Mouse (Mus musculus) liver, postnatal 0 days (tissue): ENCODE measurements around the gene Gm26602. TPM values are rescaled to one million over a fixed set of nuclear protein-coding genes. Genes with fewer than 3 reads are reported as not detected.

ENCODE experiments used
- ATAC-seq: fragments of 200-750 bp; cut with Nextera tagmentation; 2 replicates; pipeline ENCODE4 v1.8.0; 2017; ENCODE audit warnings: mild to moderate bottlenecking, moderate library complexity
- DNase-seq: peaks from one replicate; pipeline ENCODE4 v3.0.0-alpha.2; 2016
- H3K27ac ChIP-seq: fragments of 300-500 bp; sonication (generic); 2 replicates; pipeline ENCODE4 v1.5.1; 2014; ENCODE audit warnings: antibody characterized with exemption, moderate library complexity, mild to moderate bottlenecking, low read depth
- H3K27me3 ChIP-seq: fragments of 300-500 bp; sonication (generic); 2 replicates; pipeline ENCODE4 v1.6.1; 2014; ENCODE audit warnings: low read length, control low read depth, mixed read lengths; ENCODE audit not compliant: insufficient read depth
- H3K36me3 ChIP-seq: fragments of 300-500 bp; sonication (generic); replicated peaks from 2 replicates; pipeline ENCODE4 v1.6.1; 2014; ENCODE audit warnings: mild to moderate bottlenecking, control low read depth, low read length, moderate library complexity, mixed read lengths; ENCODE audit not compliant: insufficient read depth
- H3K4me1 ChIP-seq: fragments of 300-500 bp; sonication (generic); 2 replicates; pipeline ENCODE4 v1.6.1; 2014; ENCODE audit warnings: antibody characterized with exemption, mild to moderate bottlenecking, control low read depth; ENCODE audit not compliant: insufficient read depth
- H3K4me2 ChIP-seq: fragments of 300-500 bp; sonication (generic); 2 replicates; pipeline ENCODE4 v1.6.1; 2014; ENCODE audit warnings: low read depth, mild to moderate bottlenecking, low read length, moderate library complexity, mixed read lengths
- H3K4me3 ChIP-seq: fragments of 300-500 bp; sonication (generic); 2 replicates; pipeline ENCODE4 v1.5.1; 2014; ENCODE audit warnings: low read depth, low read length
- H3K9ac ChIP-seq: fragments of 300-500 bp; sonication (generic); replicated peaks from 2 replicates; pipeline ENCODE4 v1.6.1; 2014; ENCODE audit warnings: mild to moderate bottlenecking, moderate library complexity
- H3K9me3 ChIP-seq: fragments of 300-500 bp; sonication (generic); 2 replicates; pipeline ENCODE4 v1.6.1; 2016; ENCODE audit warnings: mild to moderate bottlenecking, control low read depth, low read length, mixed read lengths
- CTCF ChIP-seq: sonication (generic); IDR thresholded peaks from 2 replicates; pipeline ENCODE4 v1.5.1; 2016; ENCODE audit warnings: antibody characterized with exemption, low read depth
- EP300 ChIP-seq: IDR thresholded peaks from 2 replicates; pipeline ENCODE4 v1.6.1; 2016; ENCODE audit warnings: antibody characterized with exemption, low read depth, mild to moderate bottlenecking
- whole genome bisulfite sequencing: fragments of 180-500 bp; shearing (Covaris S2); extraction: QIAGEN DNeasy Blood & Tissue Kit; methylation state at CpG from one replicate; pipeline ENCODE4 v1.1.7; 2014; ENCODE audit not compliant: insufficient replicate concordance; 5-methylcytosine and 5-hydroxymethylcytosine counted together
- polyA plus RNA-seq: library from polyadenylated mRNA; unstranded; fragments of >200 nt; fragmentation: Nextera tagmentation; extraction: Ambion mirVana; gene quantifications from 2 replicates; pipeline ENCODE4 v1.2.1, GENCODE M21; 2015

Gene Gm26602
- 4.6 TPM in 1 of 2 replicates, not detected in the other for polyA plus RNA-seq

- Histone ChIP-seq H3K9ac (no peak within 1 kb of the TSS), H3K4me2 (no peak within 1 kb of the TSS), H3K27ac (peak within 1 kb of the TSS; percentile 97; the same call in 1 of the 2 replicates), H3K4me3 (no peak within 1 kb of the TSS), H3K36me3 (peaks cover 19% of the 10 kb centered on the region), H3K27me3 (no peaks in the 10 kb centered on the region), H3K9me3 (no peaks in the 10 kb centered on the region), H3K4me1 (peaks cover 38% of the 10 kb centered on the region)
- 96% methylated on average over 4 of the region's 4 CpGs for WGBS
- ATAC-seq: no peak
- DNase-seq: no peak
- TF ChIP-seq EP300: no peak
- no peak for TF ChIP-seq CTCF
Measured at GRCm38 (mm10) chr10:79910556-79910955, at the start of gene Gm26602. Gene Gm26602 (plus strand): TSS chr10:79910856.

DNA sequence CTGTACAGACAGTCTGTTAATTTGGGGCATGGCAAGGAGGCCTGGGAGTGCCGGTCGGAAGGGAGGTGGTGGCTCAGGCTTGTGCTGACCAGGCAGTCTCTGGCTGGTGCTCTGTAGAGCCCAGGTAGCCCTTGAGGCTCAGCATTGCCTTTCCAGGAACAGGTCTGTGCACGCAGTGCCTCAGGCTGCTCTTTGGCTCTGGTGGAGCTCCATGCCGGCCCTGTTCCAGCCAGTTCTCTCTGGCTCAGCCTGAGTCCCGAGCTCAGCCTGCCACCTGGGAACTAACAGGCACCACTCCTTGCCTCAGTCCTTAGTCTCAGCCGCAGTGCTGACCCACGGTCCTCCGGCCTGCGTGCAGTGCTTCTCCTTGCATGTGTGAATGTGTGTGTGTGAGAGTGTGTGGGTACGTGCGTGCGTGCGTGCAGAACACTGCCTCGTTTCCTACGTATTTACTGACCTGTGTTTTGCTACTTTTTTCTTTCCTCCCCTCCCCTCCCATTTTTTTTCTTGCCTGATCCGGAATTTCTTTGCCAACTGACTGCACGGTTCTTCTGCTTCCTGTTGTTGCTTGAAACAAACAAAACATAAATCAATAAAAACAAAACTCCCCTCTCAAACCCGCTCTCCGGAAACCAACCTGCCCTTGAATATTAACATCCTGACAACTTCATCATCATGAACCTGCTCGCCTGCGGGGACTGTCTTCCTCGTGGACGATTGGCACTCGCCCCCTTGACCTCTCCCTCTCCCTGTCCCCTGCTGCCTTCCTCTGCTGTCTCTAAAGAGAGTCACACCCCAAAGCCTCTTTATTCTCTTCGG lies 49.2 kb upstream of the Gm26602 start:
- H3K4me1 ChIP-seq: peaks cover 23% of the 10 kb centered on the region
- no peaks in the 10 kb centered on the region for H3K27me3 ChIP-seq
- ATAC-seq: no peak
- TF ChIP-seq EP300: no peak
- no peak for TF ChIP-seq CTCF
- H3K36me3 ChIP-seq: peaks cover 70% of the 10 kb centered on the region
- DNase-seq: no peak
- no peak overlapping the region for H3K27ac ChIP-seq
- H3K4me2 ChIP-seq: no peak overlapping the region
- no peak overlapping the region for H3K9ac ChIP-seq
- WGBS: 82% methylated on average over 25 of the region's 25 CpGs
- no peaks in the 10 kb centered on the region for H3K9me3 ChIP-seq
- H3K4me3 ChIP-seq: no peak overlapping the region

DNA sequence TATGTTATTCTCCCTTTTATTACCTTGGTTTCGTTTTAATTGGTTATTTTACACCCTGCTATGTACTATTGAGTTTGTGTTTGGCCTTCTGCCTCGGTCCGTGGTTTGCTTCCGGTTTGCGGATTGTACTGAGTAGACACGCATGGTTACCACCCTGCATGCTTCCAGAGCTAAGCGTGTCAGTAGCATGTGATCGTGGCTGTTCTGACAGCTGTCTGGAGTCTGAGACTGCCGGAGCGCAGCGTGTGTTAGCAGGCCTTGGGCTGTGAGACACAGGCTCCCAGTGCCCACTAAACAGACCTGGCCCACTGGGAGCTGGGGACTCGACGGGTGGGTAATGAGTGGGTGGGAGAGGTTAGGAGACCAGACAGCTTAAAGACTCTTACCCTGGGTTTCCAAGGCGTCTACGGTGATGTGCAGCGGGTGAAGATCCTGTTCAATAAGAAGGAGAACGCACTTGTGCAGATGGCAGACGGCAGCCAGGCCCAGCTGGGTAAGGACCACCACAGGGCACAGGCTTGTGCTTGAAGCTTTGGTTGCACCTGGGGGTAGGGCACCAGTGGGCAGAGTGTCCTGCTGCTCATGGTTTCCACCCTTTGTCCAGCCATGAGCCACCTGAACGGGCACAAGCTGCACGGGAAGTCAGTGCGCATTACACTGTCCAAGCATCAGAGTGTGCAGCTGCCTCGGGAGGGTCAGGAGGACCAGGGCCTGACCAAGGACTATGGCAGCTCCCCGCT lies 48.4 kb upstream of the Gm26602 start:
- no peaks in the 10 kb centered on the region for H3K9me3 ChIP-seq
- ATAC-seq: no peak
- H3K27me3 ChIP-seq: no peaks in the 10 kb centered on the region
- no peak overlapping the region for H3K4me3 ChIP-seq
- WGBS: 87% methylated on average over 23 of the region's 23 CpGs
- TF ChIP-seq CTCF (no peak), EP300 (no peak)
- H3K27ac ChIP-seq: no peak overlapping the region
- H3K9ac ChIP-seq: no peak overlapping the region
- no peak for DNase-seq
- H3K4me1 ChIP-seq: peaks cover 15% of the 10 kb centered on the region
- no peak overlapping the region for H3K4me2 ChIP-seq
- H3K36me3 ChIP-seq: peaks cover 62% of the 10 kb centered on the region

DNA sequence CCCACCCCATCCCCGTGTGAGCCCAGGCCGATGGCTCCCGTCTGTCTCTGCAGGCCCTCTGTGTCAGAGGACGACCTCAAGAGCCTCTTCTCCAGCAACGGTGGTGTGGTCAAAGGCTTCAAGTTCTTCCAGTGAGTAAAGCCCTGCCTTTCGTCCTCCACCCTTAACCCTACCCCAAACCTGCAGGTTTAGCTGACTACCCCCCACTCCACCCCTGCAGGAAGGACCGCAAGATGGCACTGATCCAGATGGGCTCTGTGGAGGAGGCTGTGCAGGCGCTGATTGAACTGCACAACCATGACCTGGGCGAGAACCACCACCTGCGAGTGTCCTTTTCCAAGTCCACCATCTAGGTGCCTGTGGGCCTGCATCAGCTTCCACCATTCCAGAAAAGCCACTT lies 47.7 kb upstream of the Gm26602 start:
- WGBS: 77% methylated on average over 10 of the region's 10 CpGs
- no peaks in the 10 kb centered on the region for H3K9me3 ChIP-seq
- no peak for DNase-seq
- H3K4me1 ChIP-seq: peaks cover 8% of the 10 kb centered on the region
- no peak overlapping the region for H3K4me2 ChIP-seq
- TF ChIP-seq CTCF (no peak), EP300 (no peak)
- ATAC-seq: no peak
- H3K4me3 ChIP-seq: no peak overlapping the region
- no peak overlapping the region for H3K9ac ChIP-seq
- no peaks in the 10 kb centered on the region for H3K27me3 ChIP-seq
- peaks cover 56% of the 10 kb centered on the region for H3K36me3 ChIP-seq
- no peak overlapping the region for H3K27ac ChIP-seq

DNA sequence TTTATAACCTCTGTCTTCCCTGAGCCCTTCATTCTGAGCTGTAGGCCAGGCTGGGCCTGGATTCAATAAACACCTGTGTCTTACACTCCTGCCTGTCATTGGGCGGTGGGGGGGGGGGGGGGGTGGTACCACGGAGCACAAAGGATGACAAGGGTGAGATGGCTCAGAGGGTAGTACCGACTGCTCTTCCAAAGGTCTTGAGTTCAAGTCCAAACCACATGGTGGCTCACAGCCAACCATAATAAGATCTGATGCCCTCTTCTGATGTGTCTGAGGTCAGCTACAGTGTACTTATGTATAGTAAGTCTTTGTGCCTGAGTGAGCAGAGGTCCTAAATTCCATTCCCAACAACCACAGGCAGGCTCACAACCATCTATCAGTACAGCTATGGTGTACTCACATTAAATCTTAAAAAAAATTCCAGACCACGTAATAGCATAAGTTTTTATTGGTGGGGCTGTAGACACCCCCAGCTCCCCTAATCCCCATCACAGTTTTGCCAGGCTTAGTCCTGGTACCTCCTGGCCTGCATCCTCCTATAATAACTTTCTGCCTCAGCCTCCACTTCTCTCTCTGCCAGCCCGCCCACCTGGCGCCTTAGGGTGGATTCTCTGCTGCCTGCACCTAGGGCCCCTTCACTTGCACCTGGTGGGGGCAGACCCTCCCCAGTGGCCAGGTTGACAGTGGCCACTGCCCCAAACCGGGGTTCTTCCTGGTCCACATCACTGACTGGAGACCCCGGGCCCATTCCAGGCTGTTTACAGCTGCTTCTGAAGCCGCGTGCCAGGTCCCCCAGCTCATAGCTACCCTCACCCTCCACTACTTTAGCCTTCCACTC lies 46.1 kb upstream of the Gm26602 start:
- peaks cover 41% of the 10 kb centered on the region for H3K36me3 ChIP-seq
- H3K9me3 ChIP-seq: no peaks in the 10 kb centered on the region
- ATAC-seq (peak; percentile 15), DNase-seq (peak; percentile 19)
- H3K27ac ChIP-seq: no peak overlapping the region
- H3K4me3 ChIP-seq: no peak overlapping the region
- H3K9ac ChIP-seq: no peak overlapping the region
- no peaks in the 10 kb centered on the region for H3K27me3 ChIP-seq
- no peak for TF ChIP-seq EP300
- no peak for TF ChIP-seq CTCF
- H3K4me1 ChIP-seq: no peaks in the 10 kb centered on the region
- H3K4me2 ChIP-seq: no peak overlapping the region
- 59% methylated on average over 10 of the region's 10 CpGs for WGBS
